Mouse (Mus musculus): Measurements from ENCODE around the gene Ccdc171.
"Not testable (repeated sequence)": the region's sequence is repeated elsewhere in the genome, so short reads cannot be mapped to it uniquely, and the experiment has no call there.

Gene Ccdc171

GRCm38 (mm10) chr4:83525690-83526055 is 328 bp downstream of the Ccdc171 start:
- DNase-seq (ENCODE audit: low spot score) = peak; percentile 65

- peak; percentile 40 for DNase-seq (ENCODE audit: low spot score)
These were observed 1.1 kb downstream of the Ccdc171 start for GRCm38 (mm10) chr4:83526270-83526987.

- DNase-seq (ENCODE audit: low spot score) = no peak
These were observed 1.6 kb downstream of the Ccdc171 start for GRCm38 (mm10) chr4:83526988-83527334.

- DNase-seq (ENCODE audit: low spot score) = peak; percentile 29
These were observed 2.6 kb downstream of the Ccdc171 start for GRCm38 (mm10) chr4:83527921-83528320.

- not testable (repeated sequence) for DNase-seq (ENCODE audit: low spot score)
These were observed 4.7 kb downstream of the Ccdc171 start for GRCm38 (mm10) chr4:83530060-83530459.

- no peak for DNase-seq (ENCODE audit: low spot score)
These were observed 8.0 kb downstream of the Ccdc171 start for GRCm38 (mm10) chr4:83533168-83533911.

- no peak for DNase-seq (ENCODE audit: low spot score)
These were observed 8.7 kb downstream of the Ccdc171 start for GRCm38 (mm10) chr4:83534024-83534423.

GRCm38 (mm10) chr4:83549501-83549900 is 24.2 kb downstream of the Ccdc171 start:
- no peak for DNase-seq (ENCODE audit: low spot score)

GRCm38 (mm10) chr4:83567190-83568113 is 42.1 kb downstream of the Ccdc171 start:
- DNase-seq (ENCODE audit: low spot score) = no peak

- not testable (repeated sequence) for DNase-seq (ENCODE audit: low spot score)
These were observed 42.8 kb downstream of the Ccdc171 start for GRCm38 (mm10) chr4:83568145-83568544.

- DNase-seq (ENCODE audit: low spot score) = peak; percentile 70
These were observed 45.2 kb downstream of the Ccdc171 start for GRCm38 (mm10) chr4:83570569-83570968.

GRCm38 (mm10) chr4:83571033-83571432 is 45.7 kb downstream of the Ccdc171 start:
- DNase-seq (ENCODE audit: low spot score) = no peak

GRCm38 (mm10) chr4:83572521-83572920 is 47.2 kb downstream of the Ccdc171 start:
- DNase-seq (ENCODE audit: low spot score) = no peak

GRCm38 (mm10) chr4:83576315-83576714 is 51.0 kb downstream of the Ccdc171 start:
- no peak for DNase-seq (ENCODE audit: low spot score)

- no peak for DNase-seq (ENCODE audit: low spot score)
These were observed 54.8 kb downstream of the Ccdc171 start for GRCm38 (mm10) chr4:83580157-83580556.

- DNase-seq (ENCODE audit: low spot score) = no peak
These were observed 62.2 kb downstream of the Ccdc171 start for GRCm38 (mm10) chr4:83587563-83587962.

- peak; percentile 24 for DNase-seq (ENCODE audit: low spot score)
These were observed 71.1 kb downstream of the Ccdc171 start for GRCm38 (mm10) chr4:83596486-83596885.

GRCm38 (mm10) chr4:83611111-83611510 is 85.8 kb downstream of the Ccdc171 start:
- DNase-seq (ENCODE audit: low spot score) = no peak

GRCm38 (mm10) chr4:83623021-83623711 is 97.8 kb downstream of the Ccdc171 start:
- DNase-seq (ENCODE audit: low spot score) = not testable (repeated sequence)

GRCm38 (mm10) chr4:83623732-83624131 is 98.4 kb downstream of the Ccdc171 start:
- no peak for DNase-seq (ENCODE audit: low spot score)

- DNase-seq (ENCODE audit: low spot score) = no peak
These were observed 126.1 kb downstream of the Ccdc171 start for GRCm38 (mm10) chr4:83651453-83651852.

- DNase-seq (ENCODE audit: low spot score) = no peak
These were observed 130.1 kb downstream of the Ccdc171 start for GRCm38 (mm10) chr4:83655396-83655795.

All from MN1 (cell line).